Mouse (Mus musculus) left cerebral cortex, postnatal 25 days (tissue): Measurements from ENCODE around the gene Eci2. TPM values are rescaled to one million over a fixed set of nuclear protein-coding genes. Genes with fewer than 3 reads are reported as not detected.
"Not testable (repeated sequence)": the region's sequence is repeated elsewhere in the genome, so short reads cannot be mapped to it uniquely, and the experiment has no call there.

Source experiments
- DNase-seq, 2 experiments: peaks; one replicate each; pipeline ENCODE4 v3.0.0; 2022; ENCODE audit warnings: low spot score in 2 of 2, mixed read lengths in 1 of 2
- intact Hi-C: fragments of 180-260 bp; cut with DNase I; formaldehyde crosslinking; loops from one replicate; pipeline ENCODE4 v1.15.1; 2025
- total RNA-seq, 2 experiments: library from RNA; stranded (reverse); gene quantifications; 2 replicates each; pipeline ENCODE4 v1.2.3; 2021

Gene Eci2
- total RNA-seq, 2 experiments from 2014 or later = 39.3 to 40.0 TPM

DNA sequence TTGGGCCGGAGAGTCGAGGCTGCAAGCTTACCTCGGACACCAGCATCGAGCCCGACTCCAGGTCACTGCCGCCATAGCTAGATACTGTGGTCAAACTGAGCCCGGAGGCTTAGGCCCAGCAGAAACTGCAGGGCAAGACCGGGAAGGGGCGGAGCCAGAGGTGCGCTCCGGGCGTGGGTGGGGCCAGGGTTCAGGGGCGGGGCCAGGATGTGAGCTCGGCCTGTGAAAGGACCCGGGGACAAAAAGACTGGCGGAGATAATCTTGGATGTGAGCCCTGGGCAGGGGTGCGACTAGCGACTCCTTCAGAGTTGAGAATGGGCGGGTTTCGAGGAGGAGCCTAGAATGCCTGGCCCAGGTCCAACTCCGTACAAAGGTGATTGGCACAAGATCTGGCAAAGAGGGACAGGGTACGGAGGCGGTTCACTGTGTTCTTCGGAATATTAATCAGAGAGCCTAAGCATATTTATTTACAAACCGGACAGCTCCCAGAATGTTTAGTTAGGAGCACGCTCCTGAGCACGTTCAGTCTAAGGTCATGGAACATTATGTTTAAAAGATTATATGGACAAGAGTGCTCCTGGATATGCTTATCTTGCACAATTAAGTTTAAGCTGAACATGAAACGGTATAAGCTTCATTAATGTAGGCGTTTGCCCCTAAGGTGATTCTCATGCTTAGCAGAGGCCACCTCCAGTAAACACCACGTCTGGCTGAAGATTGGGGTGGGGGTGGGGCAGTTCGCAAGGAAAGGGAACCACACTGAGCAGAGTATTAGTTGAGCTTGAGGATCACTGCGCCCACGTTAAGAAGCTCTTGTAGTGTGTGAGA lies 32.7 kb downstream of the Eci2 start:
- DNase-seq = peak; percentile 75 to 90
- intact Hi-C loops = loop anchor here (2.0 to 5.0 kb wide), 2 partner anchors 33 to 117 kb away; partner anchors contain the start of genes Eci2 and Prpf4b

GRCm38 (mm10) chr13:34993595-34993982 lies 33.3 kb downstream of the Eci2 start:
- DNase-seq = peak in 1 of 2 experiments; percentile 7
- intact Hi-C loops = loop anchor here (5.0 kb wide), 1 partner anchor 116 kb away; the partner anchor contains the start of gene Prpf4b

DNA sequence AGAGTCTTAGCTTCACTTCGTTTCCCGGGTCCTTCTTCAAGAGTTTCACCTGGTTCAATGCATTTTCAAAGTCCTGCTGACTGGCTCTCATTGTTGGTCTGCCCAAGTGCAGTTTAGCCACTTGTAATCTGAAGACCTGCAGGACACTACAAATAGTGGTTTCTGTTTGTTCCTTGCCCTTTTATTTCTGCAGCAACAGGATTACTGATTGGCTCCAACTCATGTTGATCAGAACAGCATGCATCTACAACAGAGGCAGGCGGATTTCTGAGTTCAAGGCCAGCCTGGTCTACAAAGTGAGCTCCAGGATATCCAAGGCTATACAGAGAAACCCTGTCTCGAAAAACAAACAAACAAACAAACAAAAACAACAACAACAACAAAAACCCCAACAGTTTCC lies 33.8 kb downstream of the Eci2 start:
- no peak for DNase-seq
- intact Hi-C loops = loop anchor here (5.0 kb wide), 1 partner anchor 116 kb away; the partner anchor contains the start of gene Prpf4b

DNA sequence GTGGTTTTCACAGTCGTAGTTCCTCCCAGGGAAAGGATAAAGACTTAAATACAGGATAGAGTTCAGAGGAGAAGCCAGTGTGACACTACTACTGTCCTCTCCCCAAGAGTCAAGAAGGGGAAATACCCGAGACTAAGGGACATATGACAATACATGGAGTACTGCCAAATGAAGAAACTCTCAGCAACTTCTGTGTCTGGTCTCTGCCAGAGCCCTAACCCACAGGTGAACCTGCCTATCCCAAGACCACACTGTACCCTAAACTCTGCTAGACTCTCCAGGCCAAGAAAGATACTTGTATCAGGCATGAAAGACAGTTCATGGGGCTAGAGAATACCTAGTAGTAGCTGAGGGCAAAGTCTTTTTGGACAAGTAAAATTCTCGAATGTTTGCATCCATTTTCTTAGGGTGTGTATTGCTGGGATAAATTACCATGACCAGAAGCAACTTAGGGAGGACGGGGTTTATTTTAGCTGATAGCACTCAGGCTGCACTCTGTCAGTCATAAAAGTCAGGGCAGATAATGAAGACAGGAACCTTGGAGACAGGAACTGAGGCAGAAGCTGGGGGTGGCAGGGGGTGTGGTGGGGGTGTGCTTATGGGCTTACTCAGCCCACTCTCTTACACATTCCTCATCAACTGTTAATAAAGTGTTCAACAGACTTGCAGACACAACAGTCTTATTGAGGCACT lies 35.2 kb downstream of the Eci2 start:
- DNase-seq = no peak
- intact Hi-C loops = loop anchor here (5.0 kb wide), 1 partner anchor 114 kb away; the partner anchor contains the start of gene Prpf4b

DNA sequence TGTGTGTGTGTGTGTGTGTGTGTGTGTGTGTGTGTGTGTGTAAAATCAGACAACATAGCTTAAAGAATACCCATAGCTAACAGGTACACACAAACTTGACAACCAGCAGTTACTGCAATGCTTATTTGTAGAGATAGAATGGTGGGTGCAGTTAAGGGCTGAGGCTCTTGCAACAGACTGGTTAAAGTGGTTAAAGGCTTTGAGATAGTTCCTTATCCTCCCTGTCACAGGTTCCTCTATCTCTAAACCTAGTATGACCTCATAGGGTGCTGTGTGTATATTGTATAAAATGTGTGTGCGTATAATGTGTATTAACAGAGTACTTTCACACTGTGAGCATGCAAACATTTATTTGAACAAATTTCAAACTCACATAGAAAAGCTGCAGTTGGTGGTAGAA lies 43.4 kb downstream of the Eci2 start:
- intact Hi-C loops, DNase-seq: not testable (repeated sequence)

GRCm38 (mm10) chr13:34978635-34979034 lies 48.3 kb downstream of the Eci2 start:
- DNase-seq, intact Hi-C loops: not testable (repeated sequence)

DNA sequence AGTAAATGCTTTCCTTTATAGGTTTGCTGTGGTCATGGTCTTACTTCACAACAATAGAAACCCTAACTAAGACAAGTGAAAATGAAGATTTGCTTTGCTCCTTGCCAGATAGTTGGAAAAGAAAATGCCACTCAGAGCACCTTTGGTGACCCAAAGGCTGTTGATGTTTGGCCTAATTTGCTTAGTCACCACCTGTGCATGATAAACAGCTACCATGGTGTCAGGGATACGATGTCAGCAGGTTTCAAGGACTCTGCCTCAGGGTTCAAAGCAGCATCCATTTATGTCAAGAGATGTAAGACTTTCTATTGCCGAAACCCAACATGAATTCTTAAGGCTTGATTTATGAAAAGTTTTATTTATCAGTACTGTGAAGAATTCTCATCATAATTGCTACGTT lies 49.5 kb downstream of the Eci2 start:
- intact Hi-C loops = no loop called here
- no peak for DNase-seq

- DNase-seq = no peak
- intact Hi-C loops = no loop called here
Measured at GRCm38 (mm10) chr13:34976116-34976515, 50.8 kb downstream of the Eci2 start.

- intact Hi-C loops = loop anchor here (5.0 kb wide), 2 partner anchors 71 to 331 kb away; no protein-coding TSS in a partner anchor
- no peak for DNase-seq
Measured at GRCm38 (mm10) chr13:34973770-34974169, 53.1 kb downstream of the Eci2 start.

DNA sequence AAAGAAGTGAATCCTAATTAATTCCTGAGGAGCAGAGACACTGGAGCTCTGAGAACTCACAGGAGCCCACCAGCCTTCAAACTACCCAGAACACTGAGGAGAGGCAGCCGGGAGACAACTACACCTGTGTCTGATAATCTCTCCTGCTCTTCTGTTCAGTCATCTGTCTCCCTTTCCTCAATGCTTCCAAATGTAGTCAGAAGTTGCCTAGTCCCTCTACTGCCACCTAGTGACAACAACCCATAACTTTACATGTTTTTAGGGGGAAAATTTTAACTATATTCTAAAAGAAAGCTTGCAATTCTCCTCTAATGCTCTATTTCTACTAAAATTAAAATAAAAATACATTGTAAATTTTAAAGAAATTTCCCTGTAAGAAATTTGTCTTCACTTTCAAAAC lies 53.7 kb downstream of the Eci2 start:
- intact Hi-C loops = loop anchor here (5.0 kb wide), 2 partner anchors 71 to 331 kb away; no protein-coding TSS in a partner anchor
- no peak for DNase-seq

GRCm38 (mm10) chr13:34972456-34972855 lies 54.4 kb downstream of the Eci2 start:
- intact Hi-C loops = loop anchor here (5.0 kb wide), 2 partner anchors 70 to 330 kb away; no protein-coding TSS in a partner anchor

GRCm38 (mm10) chr13:34965647-34966046 lies 61.2 kb downstream of the Eci2 start:
- intact Hi-C loops, DNase-seq: not testable (repeated sequence)

More at GRCm38 (mm10) chr13:34972456-34972855, 54.4 kb downstream of the Eci2 start:
- not testable (repeated sequence) for DNase-seq

DNA sequence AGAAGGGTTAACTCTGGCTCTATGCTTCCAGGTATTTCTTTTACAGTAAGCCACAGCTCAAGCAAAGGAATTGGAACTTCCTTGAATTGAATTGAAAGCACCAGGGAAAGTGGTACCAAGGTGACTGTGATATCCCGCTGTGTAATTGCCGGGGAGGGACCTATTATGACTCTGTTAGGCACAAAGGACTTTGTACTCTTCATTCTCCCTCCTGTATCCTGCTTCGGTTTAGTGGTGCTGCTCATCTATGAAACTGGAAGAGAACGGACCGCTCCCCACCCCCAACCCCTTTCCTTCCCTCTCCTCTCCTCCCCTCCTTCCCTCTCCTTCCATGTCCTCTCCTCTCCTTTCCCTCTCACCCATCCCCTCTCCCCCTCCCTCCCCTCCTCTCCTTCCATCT lies 62.0 kb downstream of the Eci2 start:
- no peak for DNase-seq
- intact Hi-C loops = no loop called here

DNA sequence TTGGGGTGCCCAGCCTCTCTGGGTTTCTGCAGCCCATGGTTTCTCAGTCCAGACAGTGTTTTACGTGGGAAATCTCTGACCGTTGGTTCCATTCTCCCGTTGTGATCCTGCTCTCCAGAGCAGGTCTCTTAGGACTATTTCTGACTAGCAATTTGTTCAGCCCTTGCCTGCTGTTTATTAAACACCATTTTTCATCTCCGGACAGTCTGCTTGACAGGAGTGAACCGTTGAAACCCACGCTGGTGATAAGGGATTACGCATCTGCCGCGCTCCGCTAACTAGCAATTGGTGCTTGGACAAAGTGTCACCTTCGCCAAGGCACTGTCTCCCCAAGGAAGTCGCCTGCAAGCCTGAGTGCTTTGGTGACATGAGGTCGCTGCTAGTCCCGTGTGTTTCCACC lies 62.5 kb downstream of the Eci2 start:
- intact Hi-C loops = no loop called here
- no peak for DNase-seq

- intact Hi-C loops = no loop called here
- no peak for DNase-seq
Measured at GRCm38 (mm10) chr13:34963511-34964397, 63.1 kb downstream of the Eci2 start, which contains the start of gene Eci3. Gene Eci3 (minus strand): TSS chr13:34963810.

DNA sequence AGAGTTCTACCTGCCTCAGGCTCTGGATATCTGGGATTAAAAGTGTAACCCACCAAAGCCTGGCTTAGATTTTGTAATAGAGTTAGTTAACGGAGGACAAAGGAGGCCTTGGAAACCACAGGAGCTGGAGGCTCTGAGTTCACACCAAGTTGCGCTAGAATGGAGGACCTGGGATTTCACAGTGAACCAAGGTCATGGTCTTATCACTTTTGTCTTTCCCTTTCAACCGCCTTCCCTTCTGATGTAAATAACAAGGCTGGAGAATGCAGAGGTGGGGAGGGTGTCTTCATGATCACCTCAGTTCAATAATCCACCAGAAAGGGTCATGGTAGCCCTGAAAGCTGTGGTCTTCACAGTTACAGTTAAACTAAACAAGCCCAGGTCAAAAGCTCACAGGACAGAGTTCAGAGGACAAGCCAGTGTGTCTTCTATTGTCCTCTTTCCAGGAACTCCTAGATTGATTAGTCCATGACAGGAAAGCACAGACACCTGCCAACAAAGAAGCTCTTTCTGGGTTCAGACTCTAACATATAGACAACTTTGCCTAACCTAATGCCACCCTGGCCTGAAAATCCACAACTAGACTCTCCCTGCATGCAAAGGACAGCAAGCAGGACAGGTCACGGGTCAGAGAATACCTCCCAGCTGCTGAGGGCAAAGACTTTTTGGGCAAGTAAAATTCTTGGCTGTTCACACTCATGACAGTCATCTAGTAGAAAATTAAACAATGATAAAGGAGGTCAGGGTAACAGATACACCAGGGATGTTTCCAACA lies 65.7 kb downstream of the Eci2 start:
- intact Hi-C loops = no loop called here
- DNase-seq = no peak

- DNase-seq, intact Hi-C loops: not testable (repeated sequence)
Measured at GRCm38 (mm10) chr13:34958158-34958557, 68.7 kb downstream of the Eci2 start.

- intact Hi-C loops = no loop called here
- DNase-seq = no peak
Measured at GRCm38 (mm10) chr13:34956901-34957300, 70.0 kb downstream of the Eci2 start.

DNA sequence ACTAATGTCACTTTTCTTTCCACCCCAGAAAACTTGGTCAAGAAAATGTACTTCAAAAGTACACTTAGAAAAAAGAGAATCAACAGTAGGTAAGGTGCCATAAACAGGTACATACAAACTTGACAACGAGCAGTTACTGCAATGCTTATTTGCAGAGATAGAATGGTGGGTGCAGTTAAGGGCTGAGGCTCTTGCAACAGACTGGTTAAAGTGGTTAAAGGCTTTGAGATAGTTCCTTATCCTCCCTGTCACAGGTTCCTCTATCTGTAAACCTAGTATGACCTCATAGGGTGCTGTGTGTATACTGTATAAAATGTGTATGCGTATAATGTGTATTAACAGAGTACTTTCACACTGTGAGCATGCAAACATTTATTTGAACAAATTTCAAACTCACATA lies 75.5 kb downstream of the Eci2 start:
- DNase-seq, intact Hi-C loops: not testable (repeated sequence)
